Mouse (Mus musculus) liver, embryonic 14.5 days (tissue): ENCODE data around the gene Ripor1.

ENCODE experiments used
- CTCF ChIP-seq: IDR thresholded peaks from 2 replicates; pipeline ENCODE4 v1.5.1; 2016; ENCODE audit warnings: antibody characterized with exemption, low read depth, control low read depth
- EP300 ChIP-seq: IDR thresholded peaks from 2 replicates; pipeline ENCODE4 v1.6.1; 2016; ENCODE audit warnings: antibody characterized with exemption, low read depth

DNA sequence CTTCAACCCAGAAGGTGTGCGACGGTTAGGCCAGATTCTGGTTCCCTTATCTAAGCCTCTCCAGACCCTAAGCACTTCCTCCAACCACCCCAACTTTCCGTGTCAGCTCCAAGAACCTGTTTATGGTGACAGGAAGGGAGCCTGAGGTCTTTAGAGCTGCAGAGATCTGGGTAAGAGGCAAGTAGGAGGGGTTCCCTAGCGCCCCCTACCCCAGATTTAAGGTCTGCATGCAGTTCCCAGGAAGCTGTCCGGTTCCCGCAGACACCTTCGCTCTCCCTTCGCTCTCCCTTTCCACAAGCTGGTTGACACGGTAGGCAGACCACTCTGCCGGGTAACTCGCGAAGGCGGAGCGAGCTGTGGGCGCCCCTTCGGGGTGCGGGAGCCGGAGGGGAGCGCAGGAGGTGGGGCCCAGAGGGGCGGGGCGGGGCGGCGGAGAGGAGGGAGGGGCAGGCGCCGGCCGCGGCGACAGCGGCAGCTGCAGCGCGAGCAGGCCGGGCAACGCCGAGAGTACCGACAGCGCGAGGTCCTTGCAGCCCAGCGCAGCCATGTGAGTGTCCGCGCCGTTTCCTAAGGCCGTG lies at the start of gene Ripor1:
- TF ChIP-seq CTCF = peak; percentile 55
- TF ChIP-seq EP300 = peak; percentile 77
